10 mouse cellular contexts compared by ENCODE assay signal in genomic region chr2:181457831-181458230, GRCm38 (mm10). TPM values are rescaled to one million over a fixed set of nuclear protein-coding genes. Genes with fewer than 3 reads are reported as not detected.
DNase-seq lines count a peak whose midpoint lies in the region; ATAC-seq and TF ChIP-seq lines count a peak whose summit lies in the region.
"Had no signal": no experiment of that assay in that cellular context is flagged by ENCODE, and none has a peak within 500 bp of the region (broad histone marks: within the 10 kb centered on the region; RNA-seq: fewer than 3 reads in every experiment).

No protein-coding gene starts in this region.

- no peak overlapping the region for H3K9ac ChIP-seq in ES-E14 (ENCODE audit: insufficient read depth, low read depth, low read length, poor library complexity, severe bottlenecking)
- H3K9ac ChIP-seq in forebrain, embryonic 11.5 days (ENCODE audit: low read length), result peak overlapping the region; percentile 8; the same call in 1 of the 2 replicates

- ATAC-seq in forebrain, embryonic 11.5 days (replicated peaks; ENCODE audit: low FRiP score), result no peak
- ATAC-seq in inflammation-experienced regulatory T-cells, adult 6 months, result no peak

- H3K27me3 ChIP-seq in forebrain, embryonic 11.5 days (ENCODE audit: control insufficient read depth, insufficient read depth, low read length), result no peaks in the 10 kb centered on the region; the same call in 1 of the 2 replicates
- peaks cover 33% of the 10 kb centered on the region for H3K27me3 ChIP-seq in myocyte (ENCODE audit: control insufficient read depth, insufficient read depth, insufficient read length)

- WGBS in forebrain, embryonic 11.5 days, result 3% methylated on average over 15 of the region's 15 CpGs

- peak overlapping the region; percentile 93 for H3K4me2 ChIP-seq in forebrain, embryonic 11.5 days (ENCODE audit: low read depth, low read length, severe bottlenecking)
- H3K4me2 ChIP-seq in myocyte (ENCODE audit: low read depth), result peak overlapping the region; percentile 67

- no peak overlapping the region for H3K27ac ChIP-seq in ES-E14 (ENCODE audit: insufficient read depth, low read depth, low read length, poor library complexity, severe bottlenecking)
- H3K27ac ChIP-seq in forebrain, embryonic 11.5 days (ENCODE audit: low read depth, low read length), result no peak overlapping the region

- DNase-seq in heart, adult 18-20 months, result peak; percentile 32 to 51
- no peak for DNase-seq in heart, postnatal 25 days (ENCODE audit: low spot score)
- DNase-seq in ES-E14 (ENCODE audit: low read depth, low spot score), result peak; percentile 15
- no peak for DNase-seq in forebrain, embryonic 11.5 days (ENCODE audit: low spot score)
- DNase-seq in kidney, postnatal 36 days, result peak; percentile 24 to 48
- no peak for DNase-seq in thymus, adult 18-20 months

- peaks cover 3% of the 10 kb centered on the region in 2 experiments; a peak in 2 of 4 replicates for H3K4me1 ChIP-seq in ES-E14 (ENCODE audit: control insufficient read depth in 2 of 2, insufficient read depth in 2 of 2, low read length in 2 of 2, poor library complexity in 1 of 2)
- H3K4me1 ChIP-seq in forebrain, embryonic 11.5 days (replicated peaks; ENCODE audit: control insufficient read depth, insufficient read depth, low read length), result peaks cover 3% of the 10 kb centered on the region; the same call in 1 of the 2 replicates

- no peaks in the 10 kb centered on the region for H3K79me2 ChIP-seq in myocyte (ENCODE audit: control insufficient read depth, insufficient read depth)

- no peaks in the 10 kb centered on the region for H3K9me3 ChIP-seq in ES-E14 (ENCODE audit: control insufficient read depth, insufficient read depth, low read depth, low read length)
- no peaks in the 10 kb centered on the region for H3K9me3 ChIP-seq in forebrain, embryonic 11.5 days (ENCODE audit: control insufficient read depth, low read length)

- H3K4me3 ChIP-seq in ES-E14 (ENCODE audit: insufficient read depth in 1 of 2, low read depth in 1 of 2, low read length in 2 of 2, poor library complexity in 1 of 2, severe bottlenecking in 1 of 2) (peak overlapping the region in 1 of 2 experiments; percentile 62; a peak in 3 of 4 replicates), myocyte (no peak overlapping the region)
- H3K4me3 ChIP-seq in forebrain, embryonic 11.5 days (ENCODE audit: low read depth, low read length), result peak overlapping the region; percentile 94

- no peak overlapping the region for H3ac ChIP-seq in myocyte (ENCODE audit: control insufficient read depth, insufficient read length)

- TF ChIP-seq POLR2A in myocyte (IDR thresholded peaks at IDR 0.05; ENCODE audit: insufficient read length, low read depth), result no peak

- no peaks in the 10 kb centered on the region for H3K36me3 ChIP-seq in ES-E14 (ENCODE audit: control insufficient read depth, insufficient read depth, low read length, poor library complexity, severe bottlenecking)
- no peaks in the 10 kb centered on the region for H3K36me3 ChIP-seq in forebrain, embryonic 11.5 days (ENCODE audit: control insufficient read depth, insufficient read depth, low read length)
- no peaks in the 10 kb centered on the region for H3K36me3 ChIP-seq in myocyte (ENCODE audit: control insufficient read depth, insufficient read depth)
- H3K36me3 ChIP-seq: G1E had no signal

- intact Hi-C loops in heart, postnatal 25 days (cut with DNase I), result loop anchor here (2.0 kb wide), 1 partner anchor 37 kb away; no protein-coding TSS in a partner anchor

- in situ Hi-C loops in ES-E14 (cut with MboI; ENCODE audit: low sequenced_read_pairs in 2 of 2, unreplicated experiment in 2 of 2), result no loop called here

TF ChIP-seq in ES-E14, 5 proteins besides CTCF, POLR2A, EP300 and RAD21:
- TF ChIP-seq ZNF384 (IDR thresholded peaks at IDR 0.05; ENCODE audit: low read depth, low read length), result no peak
- TF ChIP-seq MAFK (IDR thresholded peaks at IDR 0.05; ENCODE audit: insufficient read depth, low read depth, low read length), result no peak
- TF ChIP-seq CHD2 (IDR thresholded peaks at IDR 0.05; ENCODE audit: low read depth, low read length), result no peak
- no peak for TF ChIP-seq HCFC1 (IDR thresholded peaks at IDR 0.05; ENCODE audit: borderline replicate concordance, insufficient read depth, low read length)
- TF ChIP-seq ZC3H11A (IDR thresholded peaks at IDR 0.05; ENCODE audit: borderline replicate concordance, low read depth, low read length), result no peak
TF ChIP-seq in ES-E14: peak in this region for 0.

TF ChIP-seq in myocyte, 11 proteins besides CTCF, POLR2A, EP300 and RAD21:
- TF ChIP-seq MYOG (IDR thresholded peaks at IDR 0.05; ENCODE audit: control insufficient read depth in 1 of 3, insufficient read depth in 1 of 3, insufficient read length in 2 of 3, low read depth in 2 of 3) (no peak), TCF12 (IDR thresholded peaks at IDR 0.05; ENCODE audit: insufficient read depth, poor library complexity, severe bottlenecking) (no peak), REST (IDR thresholded peaks at IDR 0.05; ENCODE audit: insufficient read depth, insufficient read length) (no peak), CEBPB (IDR thresholded peaks at IDR 0.05; ENCODE audit: insufficient read depth, poor library complexity, severe bottlenecking) (no peak), MYOD1 (IDR thresholded peaks at IDR 0.05; ENCODE audit: control insufficient read depth in 1 of 3, insufficient read length in 2 of 3, low read depth in 2 of 3) (no peak), SRF (IDR thresholded peaks at IDR 0.05; ENCODE audit: control insufficient read depth, insufficient read length, low read depth) (no peak), TCF3 (IDR thresholded peaks at IDR 0.05; ENCODE audit: insufficient read length, low read depth) (no peak), E2F4 (IDR thresholded peaks at IDR 0.05; ENCODE audit: insufficient read depth) (no peak)

RNA-seq across cellular contexts. Expression of gene Zbtb46, which starts 1.4 kb away (rescaled TPM):
- 10 to 100 TPM in 1 of 2 experiments, 1 to 10 TPM in 1; 9.4 to 11.2 TPM for total RNA-seq in heart, adult 18-20 months (2021)
- total RNA-seq in heart, postnatal 25 days (2021), result 10 to 100 TPM; 10.1 to 14.2 TPM
- 4.4 and 5.1 TPM in 2 replicates for total RNA-seq in ES-E14 (2012; rRNA removed)
- 14.2 and 16.1 TPM in 2 replicates for polyA plus RNA-seq in forebrain, embryonic 11.5 days (2014; fragmentation: Nextera tagmentation; extraction: Ambion mirVana)
- 1.3 TPM for polyA plus RNA-seq in myocyte (2012; fragmentation: generic; extraction: Trizol)
- 1 to 10 TPM; 3.6 to 4.3 (median 3.7) TPM for polyA plus RNA-seq in inflammation-experienced regulatory T-cells, adult 6 months (2017; shearing (Covaris generic))
- polyA plus RNA-seq: G1E had no signal

RNA-seq across cellular contexts. Expression of gene Abhd16b, which starts 35.2 kb away (rescaled TPM):
- not detected for total RNA-seq in heart, adult 18-20 months (2021)
- not detected for total RNA-seq in heart, postnatal 25 days (2021)
- 0.36 and 0.53 TPM in 2 replicates for total RNA-seq in ES-E14 (2012; rRNA removed)
- polyA plus RNA-seq in forebrain, embryonic 11.5 days (2014; fragmentation: Nextera tagmentation; extraction: Ambion mirVana), result 0.15 TPM in 1 of 2 replicates, not detected in the other
- polyA plus RNA-seq in myocyte (2012; fragmentation: generic; extraction: Trizol), result 0.06 TPM
- not detected for polyA plus RNA-seq in inflammation-experienced regulatory T-cells, adult 6 months (2017; shearing (Covaris generic))
- total RNA-seq: G1E; heart, postnatal 10 days had no signal
- polyA plus RNA-seq: G1E had no signal

RNA-seq across cellular contexts. Expression of gene Tpd52l2, which starts 39.1 kb away (rescaled TPM):
- 10 to 100 TPM; 63.9 to 65.2 TPM for total RNA-seq in heart, adult 18-20 months (2021)
- 10 to 100 TPM; 59.7 to 66.0 TPM for total RNA-seq in heart, postnatal 25 days (2021)
- total RNA-seq in ES-E14 (2012; rRNA removed), result 111 TPM in 2 replicates
- 143 and 148 TPM in 2 replicates for polyA plus RNA-seq in forebrain, embryonic 11.5 days (2014; fragmentation: Nextera tagmentation; extraction: Ambion mirVana)
- polyA plus RNA-seq in myocyte (2012; fragmentation: generic; extraction: Trizol), result 108 TPM
- 100 to 1,000 TPM in 2 of 3 experiments, 10 to 100 TPM in 1; 89.9 to 113 (median 102) TPM for polyA plus RNA-seq in inflammation-experienced regulatory T-cells, adult 6 months (2017; shearing (Covaris generic))

Comparison
In these comparisons a context has a peak if more than half of its experiments do, and no peak if none do; other contexts are left out.
1. DNase-seq: peak in heart, adult 18-20 months (2 of 2), ES-E14 (single experiment) and kidney, postnatal 36 days (2 of 2); none in heart, postnatal 25 days (single experiment), forebrain, embryonic 11.5 days (single experiment) and thymus, adult 18-20 months (0 of 2).